Mouse (Mus musculus): Measurements from ENCODE around the gene Etl4.

DNA sequence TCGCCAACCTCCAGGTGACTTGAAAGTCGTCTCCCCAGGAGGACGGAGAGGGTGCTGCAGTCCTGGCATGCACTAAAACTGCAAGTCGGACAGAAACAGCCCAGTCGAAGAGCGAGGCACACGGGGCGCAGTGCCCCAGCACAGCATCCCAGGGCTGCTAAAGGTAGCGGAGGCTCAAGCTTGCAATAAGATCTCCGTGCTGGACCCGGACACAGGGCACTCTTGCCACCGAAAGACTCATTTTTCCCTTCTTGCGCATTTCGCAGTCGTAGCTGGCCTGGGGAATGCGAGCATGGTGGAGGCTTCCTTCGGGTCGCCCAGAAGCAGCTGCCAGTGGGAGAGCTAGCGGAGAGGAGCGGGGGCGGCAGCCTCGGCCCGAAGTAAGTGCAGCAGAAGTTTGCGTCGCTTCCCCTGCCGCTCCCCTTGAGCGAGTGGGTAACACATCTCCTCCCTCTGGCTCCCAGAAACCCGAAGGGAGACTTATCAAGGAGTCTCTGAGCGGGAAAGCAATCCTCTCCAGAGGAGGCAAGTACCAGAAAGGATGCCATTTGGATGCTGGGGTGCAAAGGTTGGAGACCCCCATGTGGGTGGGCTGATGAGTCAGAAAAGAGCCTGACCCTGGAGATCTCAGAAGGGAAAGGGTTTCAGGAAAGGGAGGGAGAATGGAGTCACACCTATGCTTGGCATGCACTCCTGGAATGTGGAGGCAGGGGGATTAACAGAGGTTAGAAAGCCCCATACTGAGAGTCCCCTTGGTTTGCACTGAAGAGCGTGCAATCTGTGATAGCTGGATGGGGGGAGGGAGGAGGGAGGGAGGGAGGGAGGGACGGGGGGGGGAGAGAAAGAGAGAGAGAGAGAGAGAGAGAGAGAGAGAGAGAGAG, 560 bp downstream of the Etl4 start:
- TF ChIP-seq HCFC1 (IDR thresholded peaks at IDR 0.05; ENCODE audit: borderline replicate concordance, insufficient read depth, low read length): no peak
- no peak for TF ChIP-seq ZC3H11A (IDR thresholded peaks at IDR 0.05; ENCODE audit: borderline replicate concordance, low read depth, low read length)

Data from ES-E14 (cell line).